Mouse (Mus musculus) ZHBTc4 (cell line): ENCODE measurements at regions not wholly inside any gene's neighbourhood (a gene's known extent, or its start where the extent isn't known, plus 50 kb on each side); places are given as distances from the start of the nearest gene placed in this dataset.

Experiments used
- DNase-seq: peaks from one replicate; pipeline ENCODE4 v3.0.0-alpha.2; 2011; ENCODE audit warnings: low read depth, low spot score

GRCm38 (mm10) chr11:27833736-27834135 lies 505.9 kb downstream of the Gm6685 start:
- DNase-seq = no peak

GRCm38 (mm10) chr11:27799826-27800620 lies 539.6 kb downstream of the Gm6685 start:
- DNase-seq = peak; percentile 75

- no peak for DNase-seq
These were observed 585.8 kb downstream of the Gm6685 start for GRCm38 (mm10) chr11:27753913-27754218.

- DNase-seq = peak; percentile 87
These were observed 586.3 kb downstream of the Gm6685 start for GRCm38 (mm10) chr11:27753212-27753912.

- no peak for DNase-seq
These were observed 613.6 kb downstream of the Gm6685 start for GRCm38 (mm10) chr11:27726109-27726508.

DNA sequence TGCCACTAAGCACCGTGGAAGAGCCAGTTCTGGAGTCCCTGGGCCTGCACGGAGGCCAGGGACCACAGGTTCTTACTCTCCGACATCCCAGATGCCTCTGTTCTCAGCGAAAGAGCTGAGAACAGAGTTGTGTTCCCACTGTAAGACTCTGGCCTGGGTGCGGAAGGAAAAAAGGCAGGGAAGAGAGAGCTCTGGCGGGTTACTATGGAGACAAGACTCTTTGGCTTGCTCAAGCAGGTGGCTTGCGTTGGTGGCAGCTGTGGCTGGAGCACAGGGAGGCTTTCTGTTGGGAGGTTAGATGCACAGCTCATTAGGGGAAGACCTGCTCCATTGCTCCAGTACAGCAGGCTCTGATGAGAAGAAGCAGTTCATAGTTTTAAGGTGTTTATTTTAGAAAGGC lies 618.3 kb downstream of the Gm6685 start:
- DNase-seq = peak; percentile 16

DNA sequence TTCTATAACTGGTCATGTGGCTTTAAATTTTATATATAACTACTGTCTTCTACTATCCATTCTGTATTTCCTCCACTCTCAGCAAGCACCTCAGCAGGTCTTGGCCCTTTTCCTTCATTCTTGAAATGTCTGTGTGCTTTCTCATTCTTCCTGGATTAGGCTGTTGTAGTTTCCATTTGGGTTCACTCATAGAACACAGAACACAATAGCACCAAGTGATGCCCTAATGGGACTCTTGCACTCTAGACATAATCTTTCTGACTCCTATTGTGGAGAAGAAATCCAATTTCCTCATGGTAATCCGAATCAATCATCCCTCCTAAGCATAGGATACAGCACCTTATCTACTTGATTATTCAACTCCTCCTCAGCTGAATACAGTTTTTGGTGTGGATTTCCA lies 667.2 kb downstream of the Gm6685 start:
- no peak for DNase-seq
